Mouse (Mus musculus) MEL-GATA-1-ER (cell line): ENCODE results near the gene Cep164.
"Not testable (repeated sequence)": the region's sequence is repeated elsewhere in the genome, so short reads cannot be mapped to it uniquely, and the experiment has no call there.

ENCODE experiments used
- DNase-seq: peaks from one replicate; pipeline ENCODE4 v3.0.0-alpha.2; 2012; ENCODE audit warnings: low read depth; ENCODE audit errors: extremely low read depth

Cep164 gene

DNA sequence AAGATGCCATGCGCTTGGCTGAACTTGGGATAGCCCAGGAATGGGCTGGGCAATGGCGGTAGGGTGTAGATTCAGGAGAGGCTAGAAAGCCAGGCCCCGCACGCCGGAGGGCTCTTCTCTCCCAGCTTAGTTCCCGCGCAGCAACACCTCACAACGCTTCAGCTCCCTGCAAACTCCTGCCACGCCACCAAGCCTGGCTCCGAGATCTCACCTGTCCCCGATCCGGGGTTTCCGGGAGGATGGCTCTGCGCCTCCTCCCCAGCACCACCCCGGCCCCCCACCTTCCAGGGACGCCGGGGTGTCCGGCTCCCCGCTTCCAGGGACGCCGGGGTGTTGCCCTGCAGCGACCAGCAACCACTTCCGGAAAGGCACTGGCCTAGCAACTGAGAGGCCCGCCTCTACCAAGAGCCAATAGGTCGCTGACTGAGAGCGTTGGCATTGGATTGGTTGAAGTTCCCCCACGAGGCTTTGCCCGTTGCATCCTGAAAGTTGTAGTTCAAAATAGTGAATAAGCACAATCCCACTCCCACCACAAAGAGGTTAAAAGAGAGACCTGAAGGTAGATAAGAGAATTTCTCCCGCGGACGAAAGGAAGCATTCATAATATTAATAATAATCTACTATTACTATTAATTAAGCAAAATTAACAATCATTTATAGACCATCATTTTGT lies at the start of gene Cep164:
Gene Cep164, minus strand, starts transcription at position 401 of the 673 bp plus-strand sequence.
- peak; percentile 90 for DNase-seq

DNA sequence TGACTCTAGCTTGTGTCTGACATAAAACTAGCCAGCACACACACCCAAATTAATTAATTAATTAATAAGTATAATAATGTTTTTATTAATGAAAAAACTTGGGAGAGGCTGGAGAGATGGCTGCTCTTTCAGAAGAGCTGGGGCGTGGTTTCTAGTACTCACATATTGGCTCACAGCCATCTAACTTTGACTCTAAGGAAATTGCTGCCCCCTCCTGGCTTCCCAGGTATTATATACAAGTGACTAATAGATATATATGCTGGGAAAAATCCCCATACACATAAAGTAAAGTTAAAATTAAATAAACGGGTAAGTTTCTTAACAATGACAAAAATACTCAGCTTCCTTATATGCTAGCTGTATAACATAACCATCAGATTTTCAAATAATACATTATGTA lies 49.4 kb upstream of the Cep164 start:
- no peak for DNase-seq

DNA sequence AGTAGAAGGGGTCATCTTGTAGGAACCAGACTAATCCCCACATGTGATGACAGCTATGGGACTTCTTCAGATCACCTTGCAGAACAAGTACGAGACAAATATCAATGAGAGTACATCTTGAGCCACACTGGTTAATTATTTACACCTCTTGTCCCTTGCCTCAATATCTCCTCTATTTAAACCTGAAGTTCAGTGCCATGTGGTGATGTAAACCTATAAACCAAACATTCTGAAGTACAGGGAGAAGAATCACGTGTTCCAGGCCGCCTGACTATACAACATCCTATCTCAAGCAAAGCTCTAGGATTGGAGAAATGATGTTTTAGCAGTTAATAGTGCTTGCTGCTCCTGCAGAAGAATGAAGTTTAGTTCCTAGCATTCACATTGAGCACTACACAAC lies 41.8 kb upstream of the Cep164 start:
- DNase-seq = no peak

DNA sequence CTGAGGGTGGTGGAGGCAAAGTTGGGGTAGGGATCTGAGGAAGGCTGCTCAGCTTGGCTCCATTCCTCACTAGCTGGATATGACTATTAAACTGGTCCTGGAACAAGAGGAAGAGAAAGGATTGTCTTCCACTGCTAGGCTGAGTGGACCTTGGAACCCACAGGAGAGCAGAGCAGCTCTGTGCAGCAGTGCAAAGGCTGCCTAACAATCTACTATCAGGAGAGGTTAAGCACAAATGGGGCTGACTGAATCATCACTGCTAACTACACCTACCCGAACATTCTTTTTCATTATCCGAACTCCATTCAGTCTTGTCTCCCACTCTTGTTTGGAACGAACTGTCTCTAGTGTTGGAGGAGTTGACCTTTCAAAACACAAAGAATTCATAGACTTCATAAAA lies 40.7 kb upstream of the Cep164 start:
- DNase-seq = no peak

DNA sequence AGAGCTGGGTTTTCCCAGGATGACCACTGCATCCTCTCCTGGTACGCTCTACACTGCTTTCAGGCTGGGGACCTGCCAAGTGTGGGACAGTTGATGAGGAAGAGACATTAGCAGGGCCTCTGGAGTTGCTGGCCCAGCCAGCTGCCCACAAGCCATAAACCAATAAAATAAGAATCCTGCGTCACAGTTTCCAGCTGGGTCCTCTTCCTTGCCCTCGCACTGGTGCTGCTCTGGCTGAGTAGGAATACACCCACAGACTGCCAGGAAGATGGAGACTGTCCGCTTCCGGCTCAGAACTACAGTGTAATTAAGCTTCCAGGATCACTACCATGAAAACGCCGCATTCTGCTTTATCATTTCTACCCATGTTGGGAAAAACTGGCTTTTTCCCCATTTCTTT lies 33.3 kb upstream of the Cep164 start:
- DNase-seq = no peak

DNA sequence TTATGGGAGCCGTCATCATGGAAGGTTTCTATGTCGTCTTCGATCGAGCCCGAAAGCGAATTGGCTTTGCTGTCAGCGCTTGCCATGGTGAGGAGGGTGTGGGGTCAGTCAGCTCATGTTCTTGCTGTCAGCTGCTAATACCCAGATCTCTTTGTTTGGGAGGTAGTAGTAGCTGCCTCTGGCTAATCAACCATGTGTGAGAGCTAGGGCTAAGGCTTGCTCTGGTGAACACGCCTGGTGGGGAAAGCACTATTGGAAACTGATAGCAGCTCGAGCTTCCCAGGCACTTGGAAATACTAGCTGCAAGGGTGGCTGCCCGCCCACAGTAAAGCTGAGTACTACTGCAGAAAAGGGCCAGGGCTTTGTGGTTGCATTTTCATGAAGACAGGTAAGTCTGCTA lies 30.9 kb upstream of the Cep164 start:
- DNase-seq = no peak

DNA sequence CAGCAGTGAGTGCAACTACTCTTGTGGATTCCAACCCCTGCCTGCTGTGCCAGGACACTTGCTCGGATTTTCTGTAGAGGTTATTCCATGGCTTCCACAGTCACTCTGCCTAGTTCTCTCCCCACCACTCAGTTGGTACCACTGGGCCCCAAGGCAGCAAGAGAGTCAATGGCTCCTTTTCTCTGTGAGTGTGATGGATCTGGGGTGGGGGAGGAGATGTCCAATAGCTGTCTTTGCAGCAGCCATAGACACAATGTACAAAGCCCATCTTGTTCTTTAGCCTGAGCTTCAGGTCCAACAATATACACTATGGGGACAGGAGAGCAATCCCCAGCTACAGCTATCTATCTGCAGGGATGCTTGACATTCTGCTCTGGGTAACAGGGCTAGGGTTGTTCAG lies 25.6 kb upstream of the Cep164 start:
- no peak for DNase-seq

DNA sequence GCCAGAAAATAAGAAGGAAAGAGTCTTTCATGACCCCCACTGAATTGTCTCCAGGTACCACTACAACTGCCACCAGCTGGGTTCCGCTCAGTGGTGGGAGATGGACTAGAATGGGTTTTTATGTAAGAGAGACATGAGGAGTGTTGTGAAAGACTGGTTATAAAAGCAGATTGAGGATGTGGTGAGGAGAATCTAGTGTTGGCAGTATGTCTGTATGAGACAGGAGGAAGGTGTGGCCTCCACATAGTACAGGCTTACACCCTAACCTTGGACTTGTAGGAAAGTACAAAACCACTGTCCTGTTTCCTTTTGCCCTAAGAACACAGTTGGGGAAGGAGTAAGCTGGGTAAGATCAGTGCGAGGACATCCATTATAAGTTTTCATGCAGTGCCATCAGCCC lies 25.2 kb upstream of the Cep164 start:
- DNase-seq = no peak

DNA sequence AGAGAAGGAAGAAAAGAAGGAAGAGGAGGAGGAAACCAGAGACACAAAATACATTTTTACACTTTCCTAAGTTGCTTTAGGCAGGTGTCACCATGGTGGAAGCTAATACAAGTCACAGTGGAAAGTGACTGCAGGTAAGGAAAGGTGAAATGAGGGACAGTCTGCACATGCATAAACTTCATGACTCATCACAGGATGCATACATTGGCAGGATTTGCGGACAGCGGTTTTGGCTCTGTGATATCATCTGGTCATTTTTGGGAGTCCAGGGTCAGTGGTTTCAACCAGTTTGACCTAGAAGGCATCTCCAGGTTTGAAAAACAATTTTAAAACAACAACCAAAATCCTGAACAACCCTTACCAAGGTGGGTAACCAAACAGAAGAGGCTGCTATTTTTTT lies 23.3 kb upstream of the Cep164 start:
- no peak for DNase-seq

DNA sequence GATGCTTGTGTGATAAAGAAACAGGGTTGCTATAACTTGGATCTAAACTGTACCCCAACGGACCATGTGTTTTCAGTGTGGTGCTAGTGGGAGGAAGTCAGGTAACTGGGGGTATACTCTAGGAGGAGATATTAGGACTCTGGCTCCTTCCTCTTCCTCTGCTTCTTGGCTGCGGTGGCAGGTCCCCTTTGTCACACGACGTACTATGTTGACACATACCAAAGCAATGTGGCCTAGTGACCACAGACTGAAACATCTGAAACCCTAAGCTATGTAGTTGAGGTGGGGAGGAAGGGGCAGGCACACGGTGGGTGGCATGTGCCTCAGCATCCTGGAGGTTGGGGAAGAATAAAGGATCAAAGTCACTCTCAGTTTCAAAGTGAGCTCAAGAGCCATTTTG lies 22.8 kb upstream of the Cep164 start:
- DNase-seq = no peak

DNA sequence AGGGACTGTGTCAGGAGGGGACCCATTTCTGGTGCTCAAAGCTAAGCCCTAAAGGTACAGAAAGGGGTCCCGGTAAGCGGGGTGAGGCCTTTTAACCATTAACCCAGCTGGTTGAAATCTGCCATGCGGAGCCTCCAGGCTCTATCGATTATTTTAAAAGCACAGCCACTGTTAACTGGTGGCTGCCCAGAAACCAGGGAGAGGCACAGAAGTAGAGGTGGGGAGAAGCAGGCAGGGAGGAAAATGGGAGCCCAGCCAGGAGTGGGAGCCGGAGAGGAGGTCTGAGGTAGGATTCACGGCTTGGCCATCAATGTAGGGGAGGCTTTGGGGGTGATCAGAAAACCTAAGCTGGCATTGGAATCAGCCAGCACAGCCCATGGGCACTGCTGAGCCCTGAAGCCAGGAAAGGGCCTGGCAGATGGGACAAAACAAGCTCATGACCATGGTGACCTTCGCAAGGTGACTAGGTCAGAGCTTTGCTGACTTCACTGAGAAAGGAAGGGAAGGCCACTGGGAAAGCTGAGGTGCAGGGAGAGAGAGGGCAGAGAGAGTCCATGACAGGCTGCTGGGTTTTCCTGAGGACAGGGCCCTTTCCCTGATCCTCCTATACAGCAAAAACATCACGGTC lies 22.2 kb upstream of the Cep164 start:
- no peak for DNase-seq

DNA sequence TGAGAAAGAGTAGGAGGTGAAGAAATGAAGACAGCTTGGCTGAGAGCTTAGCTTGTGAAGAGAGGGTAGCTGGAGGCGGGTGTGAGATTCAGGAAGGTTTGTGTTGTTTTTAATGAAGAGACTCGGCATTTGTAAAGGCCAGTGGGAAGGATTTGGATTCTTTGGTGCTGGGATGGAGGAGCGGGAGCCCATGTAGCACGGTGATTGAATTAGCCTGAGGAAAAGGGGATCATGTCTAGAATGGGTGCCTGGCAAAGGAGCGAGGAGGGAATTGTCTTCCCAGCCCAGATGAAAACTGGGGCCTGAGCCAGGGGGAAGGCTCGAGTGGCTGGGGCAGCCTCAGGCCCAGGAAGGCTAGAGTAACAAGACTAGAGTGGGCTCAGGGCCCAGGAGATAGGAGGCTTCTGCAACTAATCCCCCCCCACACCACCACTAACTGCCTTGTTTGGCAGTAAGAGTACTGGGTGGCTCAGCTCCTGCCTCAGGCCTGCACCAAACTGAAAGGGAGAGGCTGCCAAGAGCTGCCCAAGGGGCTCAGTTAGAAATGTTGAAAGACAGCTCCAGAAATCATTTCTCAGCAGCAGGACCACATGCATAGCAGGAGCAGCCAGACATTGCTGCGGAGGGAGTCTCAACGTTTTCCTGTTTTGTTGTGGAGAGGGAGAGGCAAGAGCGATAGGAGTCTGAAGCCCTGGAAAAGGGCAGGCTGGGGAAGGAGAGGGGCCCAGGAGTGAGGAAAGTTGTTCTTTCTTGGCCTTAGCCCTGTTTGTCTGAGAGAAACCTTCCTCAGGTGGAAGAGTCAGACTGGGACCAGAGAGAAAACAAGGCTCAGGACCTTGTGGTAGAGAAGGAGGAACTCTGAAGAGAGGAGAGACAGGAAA lies 21.3 kb upstream of the Cep164 start:
- DNase-seq = no peak

DNA sequence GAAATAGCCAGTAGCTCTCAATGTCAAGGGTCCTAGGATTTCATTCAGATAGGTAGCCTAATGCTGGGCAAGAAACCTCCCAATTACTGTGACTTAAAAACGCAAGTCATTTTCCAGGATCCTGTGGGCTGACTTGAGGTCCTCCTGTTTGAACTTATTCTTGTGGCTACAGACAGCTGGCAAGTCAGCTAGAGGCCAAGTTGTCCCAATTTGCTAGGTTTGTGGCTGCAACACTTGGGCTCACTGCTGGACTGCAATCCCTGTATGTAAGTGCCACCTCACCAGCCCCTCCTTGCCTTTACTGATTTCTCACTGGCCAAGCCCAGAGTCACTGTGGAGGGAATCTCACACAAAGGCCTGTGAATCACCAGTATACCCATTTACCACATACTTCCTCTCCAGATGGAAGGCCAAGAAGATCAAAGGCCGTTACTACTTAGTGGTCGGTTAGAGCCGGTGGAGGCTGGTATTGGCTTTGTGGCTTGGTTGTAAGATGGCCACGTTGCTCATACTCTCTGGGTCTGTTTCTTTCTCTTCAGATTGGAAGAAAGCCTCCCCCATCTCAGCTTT lies 18.5 kb upstream of the Cep164 start:
- DNase-seq = no peak

DNA sequence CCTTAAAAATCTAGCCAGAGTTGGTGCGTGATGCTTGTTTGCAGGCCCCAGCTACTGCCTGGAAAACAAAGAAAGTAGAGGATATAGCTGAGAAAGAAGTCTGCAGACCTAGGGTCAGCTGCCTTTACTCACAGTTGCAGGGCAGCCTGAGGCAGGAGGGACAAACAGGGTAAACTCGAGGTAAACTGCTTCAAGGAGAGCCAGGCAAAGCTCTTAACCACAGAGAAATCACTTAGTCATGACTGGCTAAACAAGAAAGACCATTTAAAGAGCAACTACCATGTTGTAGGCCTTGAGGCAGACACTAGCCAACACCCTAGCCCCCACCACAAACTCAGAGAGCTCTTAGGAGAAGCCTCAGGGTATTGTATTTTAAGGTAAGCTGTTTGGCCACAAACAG lies 17.7 kb upstream of the Cep164 start:
- DNase-seq = not testable (repeated sequence)

DNA sequence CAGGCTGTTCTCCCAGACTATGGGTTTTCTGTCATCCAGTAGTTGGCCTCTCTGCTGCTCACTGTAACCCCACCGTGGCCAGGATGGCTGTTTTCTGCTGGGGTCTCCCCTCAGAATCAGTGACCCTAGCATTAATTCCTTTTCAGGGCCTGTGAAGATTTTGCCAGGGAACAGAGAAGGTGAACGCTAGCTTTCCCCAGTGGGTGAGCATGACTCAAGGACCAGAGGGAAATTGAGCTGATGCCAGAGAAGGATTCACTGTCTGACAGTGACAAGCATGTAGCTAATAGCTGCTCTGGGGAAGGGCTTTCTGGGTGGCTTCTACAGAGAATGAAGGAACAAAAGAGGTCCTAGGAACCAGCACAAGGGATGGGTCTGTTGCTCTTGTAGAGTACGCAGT lies 17.1 kb upstream of the Cep164 start:
- DNase-seq = no peak

DNA sequence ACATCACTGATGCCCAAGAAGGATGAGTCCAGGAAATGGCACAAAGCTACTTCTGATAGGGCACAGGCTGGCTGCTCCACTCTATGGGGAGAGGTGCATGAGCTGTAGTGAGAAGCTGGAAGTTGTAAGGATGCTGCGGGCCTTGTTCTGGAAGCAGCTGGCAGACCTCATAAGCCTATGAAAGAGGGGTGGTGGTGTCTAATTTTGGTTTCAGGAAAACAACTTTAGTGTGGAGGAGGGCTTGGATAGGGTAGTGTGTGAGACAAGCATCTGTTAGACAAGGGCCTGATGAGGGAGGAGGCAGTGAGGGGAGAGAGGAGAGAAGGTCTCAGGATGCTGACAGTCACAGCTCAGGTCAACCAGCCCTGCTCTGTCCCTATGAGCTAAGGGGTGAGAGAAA lies 15.3 kb upstream of the Cep164 start:
- DNase-seq = no peak

DNA sequence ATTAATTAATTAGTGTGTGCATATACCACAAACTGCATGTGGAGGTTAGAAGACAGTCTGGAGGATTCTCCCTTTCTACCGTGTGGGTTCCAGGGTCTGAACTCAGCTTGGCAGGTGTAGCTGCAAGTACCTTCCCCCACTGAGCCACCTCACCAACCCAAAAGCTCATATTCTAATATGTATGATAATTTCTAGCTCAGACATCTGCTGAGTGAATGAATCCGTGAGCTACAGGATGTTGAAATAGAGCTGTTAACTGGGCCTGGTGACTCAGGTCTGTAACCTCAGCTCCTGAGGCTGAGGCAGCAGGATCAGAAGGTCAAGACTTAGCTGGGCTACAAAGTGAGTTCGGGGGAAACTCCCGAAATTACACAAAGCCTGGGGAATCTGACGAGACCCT lies 14.5 kb upstream of the Cep164 start:
- DNase-seq = no peak

DNA sequence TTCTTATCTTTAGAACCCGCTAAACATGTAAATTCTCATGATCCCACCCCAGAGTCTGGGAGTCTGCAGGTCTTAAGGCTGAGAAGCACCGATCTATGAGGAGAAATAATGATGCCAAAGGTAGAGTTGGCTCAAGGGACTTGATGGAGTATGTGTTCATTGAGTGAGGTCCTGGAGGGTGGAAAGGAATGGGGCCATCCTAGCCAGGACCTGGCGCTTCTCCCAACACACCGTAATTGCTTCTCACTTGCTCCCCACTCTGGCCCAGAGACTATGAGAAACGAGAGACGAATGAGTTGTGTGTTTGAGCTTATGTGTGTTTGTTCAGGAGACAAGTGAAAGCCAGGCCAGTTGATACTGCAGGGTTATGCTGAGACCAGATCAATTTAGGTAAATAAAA lies 13.0 kb upstream of the Cep164 start:
- no peak for DNase-seq

DNA sequence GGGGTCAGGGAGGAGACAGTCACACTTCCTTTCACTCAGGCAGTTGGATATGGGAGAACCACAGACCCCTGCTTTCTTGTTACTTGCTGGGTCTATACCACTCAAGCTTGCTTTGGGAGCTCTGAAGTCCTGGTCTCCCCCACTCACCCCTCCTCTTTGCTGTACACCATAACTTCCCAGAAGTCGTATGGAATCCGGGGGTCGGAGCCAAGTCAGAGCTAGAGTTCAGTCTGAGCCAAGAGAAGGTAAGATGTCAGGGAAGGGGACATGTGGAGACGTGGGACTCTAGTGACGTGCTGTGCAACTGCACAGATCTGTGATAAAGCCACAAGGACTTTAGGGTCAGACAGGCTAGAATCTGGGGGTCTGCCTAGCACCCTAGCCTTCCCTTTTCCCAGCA lies 11.8 kb upstream of the Cep164 start:
- no peak for DNase-seq

DNA sequence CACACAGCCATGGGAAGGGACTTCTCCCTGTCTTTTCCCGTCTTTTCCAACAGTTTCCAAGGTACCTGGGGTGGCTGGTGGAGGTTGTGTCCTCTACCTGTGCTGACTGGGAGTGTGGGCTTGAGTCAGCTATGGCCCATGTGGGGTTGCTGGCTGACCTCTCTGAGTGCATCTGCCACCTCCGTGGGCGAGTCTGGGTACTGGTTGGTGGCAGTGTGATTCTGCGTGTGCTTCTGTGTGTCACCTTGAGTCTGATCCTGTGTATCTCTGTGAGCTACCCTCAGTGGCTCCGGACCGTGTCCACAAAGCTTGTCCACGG lies 11.4 kb upstream of the Cep164 start:
- DNase-seq = no peak

DNA sequence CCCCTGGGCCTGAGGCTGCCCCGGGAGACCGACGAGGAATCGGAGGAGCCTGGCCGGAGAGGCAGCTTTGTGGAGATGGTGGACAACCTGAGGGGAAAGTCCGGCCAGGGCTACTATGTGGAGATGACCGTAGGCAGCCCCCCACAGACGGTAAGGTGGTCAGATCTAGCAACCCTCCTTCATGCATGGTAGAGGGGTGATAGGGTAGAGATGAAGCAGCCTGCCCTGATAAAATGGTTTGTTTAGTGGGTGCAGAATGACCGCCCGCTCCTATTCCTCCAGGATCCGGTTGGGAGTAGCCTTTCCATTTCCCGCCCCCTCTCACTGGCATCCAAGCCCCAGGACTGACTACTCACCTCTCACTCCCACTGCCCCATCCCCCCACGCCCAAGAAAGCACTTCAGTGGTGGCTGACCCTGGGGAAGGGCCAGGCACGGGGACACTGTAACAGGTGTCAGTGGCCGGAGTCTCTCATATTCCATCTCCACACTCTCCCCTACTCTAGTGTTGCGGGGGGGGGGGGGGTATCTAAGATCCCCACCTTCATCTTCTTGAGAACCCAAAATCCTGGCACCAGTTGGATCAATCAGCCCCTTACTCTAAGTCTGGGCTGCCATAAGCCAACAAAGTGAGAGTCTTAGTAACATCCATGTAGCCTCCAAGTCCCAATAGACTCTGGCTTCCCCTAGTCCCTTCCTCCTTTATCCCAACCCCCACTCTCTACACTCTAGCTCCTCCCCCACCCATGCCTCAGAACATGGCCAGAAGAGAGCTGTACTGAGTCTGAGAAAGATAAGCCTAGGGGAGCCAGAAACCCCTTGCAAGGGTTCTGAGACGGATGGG lies 10.9 kb upstream of the Cep164 start:
- DNase-seq = no peak
